8 mouse cellular contexts compared by ENCODE assay signal in the genomic region with DNA sequence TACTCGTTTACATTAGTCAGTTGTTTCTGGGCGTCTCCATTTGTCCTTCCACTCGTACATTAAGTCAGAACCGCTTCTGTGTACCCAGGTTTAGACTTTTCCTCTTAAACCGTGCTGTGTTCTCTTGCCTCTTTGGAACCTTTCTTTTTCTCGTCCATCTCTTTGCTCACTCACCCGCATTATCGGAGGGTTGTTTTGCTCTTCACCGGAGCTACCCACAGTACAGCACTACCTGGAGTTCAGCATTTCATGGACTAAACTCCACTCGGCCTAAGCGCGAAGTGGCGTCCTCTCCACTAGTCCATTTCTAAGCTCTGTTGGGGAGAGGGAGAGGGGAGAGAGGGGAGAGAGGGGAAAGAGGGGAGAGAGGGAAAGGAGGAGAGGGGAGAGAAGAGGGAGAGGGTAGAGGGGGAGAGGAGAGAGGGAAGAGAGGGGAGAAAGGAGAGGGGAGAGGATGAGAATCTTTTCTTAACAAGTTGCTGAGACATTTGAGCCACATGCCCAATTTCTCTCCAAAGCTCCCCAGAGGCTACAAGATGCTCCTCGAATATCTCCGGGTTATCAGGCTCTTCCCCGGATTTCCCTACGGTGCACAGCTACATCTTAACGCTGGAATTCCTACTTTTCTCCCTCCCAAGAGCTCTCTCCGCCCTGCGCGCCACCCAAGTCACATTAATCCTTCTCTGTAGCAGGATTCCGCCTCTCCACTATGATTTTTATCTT. TPM values are rescaled to one million over a fixed set of nuclear protein-coding genes. Genes with fewer than 3 reads are reported as not detected.
A peak's percentile ranks its signal among the peaks of the same experiment; 100 is the strongest.
DNase-seq lines count a peak whose midpoint lies in the region; ATAC-seq and TF ChIP-seq lines count a peak whose summit lies in the region.

No protein-coding gene starts in this region.

- peak overlapping the region; percentile 39 for H3K4me2 ChIP-seq in lung, postnatal 0 days (replicated peaks; ENCODE audit: low read depth, low read length)
- peak overlapping the region; percentile 54 for H3K4me2 ChIP-seq in forebrain, embryonic 14.5 days (ENCODE audit: low read length)
- H3K4me2 ChIP-seq in liver, embryonic 14.5 days (ENCODE audit: low read depth) = peak overlapping the region; percentile 87
- peak overlapping the region; percentile 51 for H3K4me2 ChIP-seq in stomach, postnatal 0 days (replicated peaks; ENCODE audit: low read depth)

- TF ChIP-seq EP300 in lung, postnatal 0 days (IDR thresholded peaks at IDR 0.05) = no peak
- no peak for TF ChIP-seq EP300 in liver, embryonic 14.5 days (IDR thresholded peaks at IDR 0.05; ENCODE audit: low read depth)
- TF ChIP-seq EP300 in stomach, postnatal 0 days (optimal IDR thresholded peaks at IDR 0.05) = no peak

- H3K4me1 ChIP-seq in lung, postnatal 0 days (ENCODE audit: insufficient read depth, low read depth, low read length) = no peaks in the 10 kb centered on the region
- H3K4me1 ChIP-seq in forebrain, embryonic 14.5 days (ENCODE audit: control insufficient read depth, insufficient read depth, low read length) = peaks cover 3% of the 10 kb centered on the region; the same call in 1 of the 2 replicates
- peaks cover 0 to 6% of the 10 kb centered on the region in 2 experiments; a peak in 1 of 4 replicates for H3K4me1 ChIP-seq in liver, embryonic 14.5 days (replicated peaks; ENCODE audit: control insufficient read depth in 2 of 2, insufficient read depth in 2 of 2, low read length in 1 of 2)
- H3K4me1 ChIP-seq in stomach, postnatal 0 days (replicated peaks; ENCODE audit: control insufficient read depth, insufficient read depth) = no peaks in the 10 kb centered on the region

- H3K9ac ChIP-seq in lung, postnatal 0 days (replicated peaks; ENCODE audit: low read depth) = no peak overlapping the region
- H3K9ac ChIP-seq in forebrain, embryonic 14.5 days (ENCODE audit: low read length) = peak overlapping the region; percentile 1; the same call in 1 of the 2 replicates
- peak overlapping the region; percentile 44 for H3K9ac ChIP-seq in liver, embryonic 14.5 days (replicated peaks)
- peak overlapping the region; percentile 35; the same call in 1 of the 2 replicates for H3K9ac ChIP-seq in stomach, postnatal 0 days (ENCODE audit: low read length)

- no peaks in the 10 kb centered on the region for H3K9me3 ChIP-seq in lung, postnatal 0 days (ENCODE audit: low read length)
- no peaks in the 10 kb centered on the region for H3K9me3 ChIP-seq in forebrain, embryonic 14.5 days (replicated peaks; ENCODE audit: control insufficient read depth, low read length)
- no peaks in the 10 kb centered on the region for H3K9me3 ChIP-seq in liver, embryonic 14.5 days (ENCODE audit: control insufficient read depth, low read length)
- no peaks in the 10 kb centered on the region for H3K9me3 ChIP-seq in stomach, postnatal 0 days (ENCODE audit: control insufficient read depth, low read length)

- WGBS in lung, postnatal 0 days = under 1% methylated on average over 22 of the region's 22 CpGs
- under 1% methylated on average over 22 of the region's 22 CpGs for WGBS in forebrain, embryonic 14.5 days
- 1% methylated on average over 22 of the region's 22 CpGs for WGBS in liver, embryonic 14.5 days (ENCODE audit: insufficient replicate concordance)
- WGBS in stomach, postnatal 0 days = 1% methylated on average over 22 of the region's 22 CpGs

- no peak for TF ChIP-seq CTCF in lung, postnatal 0 days (IDR thresholded peaks at IDR 0.05)
- TF ChIP-seq CTCF in liver, embryonic 14.5 days (IDR thresholded peaks at IDR 0.05; ENCODE audit: low read depth) = no peak
- TF ChIP-seq CTCF in stomach, postnatal 0 days (IDR thresholded peaks at IDR 0.05; ENCODE audit: low read depth) = no peak

- peak overlapping the region; percentile 19 for H3K4me3 ChIP-seq in lung, postnatal 0 days (ENCODE audit: low read depth, low read length)
- peak overlapping the region; percentile 35 for H3K4me3 ChIP-seq in forebrain, embryonic 14.5 days (ENCODE audit: low read depth, low read length)
- H3K4me3 ChIP-seq in liver, embryonic 14.5 days (ENCODE audit: insufficient read depth in 1 of 2, low read depth in 2 of 2, low read length in 2 of 2) = peak overlapping the region; percentile 62 to 82
- peak overlapping the region; percentile 42 for H3K4me3 ChIP-seq in stomach, postnatal 0 days (ENCODE audit: low read depth, low read length)

- ATAC-seq in lung, postnatal 0 days = no peak
- ATAC-seq in forebrain, embryonic 14.5 days = peak; percentile 54; the same call in 1 of the 2 replicates
- peak; percentile 17; the same call in 1 of the 2 replicates for ATAC-seq in liver, embryonic 14.5 days (ENCODE audit: insufficient read depth)
- no peak for ATAC-seq in stomach, postnatal 0 days (ENCODE audit: low FRiP score, low TSS enrichment)

- no peaks in the 10 kb centered on the region for H3K27me3 ChIP-seq in lung, postnatal 0 days (replicated peaks; ENCODE audit: insufficient read depth, low read length)
- H3K27me3 ChIP-seq in forebrain, embryonic 14.5 days (replicated peaks; ENCODE audit: control insufficient read depth, insufficient read depth, low read length) = 0 out of 2 replicates have a peak, but pooled peaks cover 7% of the 10 kb centered on the region
- no peaks in the 10 kb centered on the region; the same call in 1 of the 2 replicates for H3K27me3 ChIP-seq in liver, embryonic 14.5 days (ENCODE audit: control insufficient read depth, insufficient read depth, low read length)
- no peaks in the 10 kb centered on the region for H3K27me3 ChIP-seq in stomach, postnatal 0 days (ENCODE audit: control insufficient read depth, insufficient read depth, low read length)

- no peaks in the 10 kb centered on the region for H3K36me3 ChIP-seq in lung, postnatal 0 days (ENCODE audit: insufficient read depth, low read length)
- no peaks in the 10 kb centered on the region for H3K36me3 ChIP-seq in forebrain, embryonic 14.5 days (ENCODE audit: control insufficient read depth, insufficient read depth, low read length)
- no peaks in the 10 kb centered on the region for H3K36me3 ChIP-seq in liver, embryonic 14.5 days (replicated peaks; ENCODE audit: control insufficient read depth, insufficient read depth, low read depth)
- H3K36me3 ChIP-seq in stomach, postnatal 0 days (ENCODE audit: control insufficient read depth, insufficient read depth, low read length) = no peaks in the 10 kb centered on the region

- no peak overlapping the region for H3K27ac ChIP-seq in lung, postnatal 0 days (ENCODE audit: low read length)
- H3K27ac ChIP-seq in forebrain, embryonic 14.5 days (ENCODE audit: low read depth, low read length) = no peak overlapping the region
- H3K27ac ChIP-seq in liver, embryonic 14.5 days = no peak overlapping the region
- H3K27ac ChIP-seq in stomach, postnatal 0 days (replicated peaks) = no peak overlapping the region

- DNase-seq in lung, postnatal 0 days (ENCODE audit: low spot score) = no peak
- DNase-seq in lung, postnatal 14 days = no peak
- DNase-seq in forebrain, embryonic 14.5 days (ENCODE audit: low spot score) = no peak
- no peak for DNase-seq in liver, embryonic 14.5 days (ENCODE audit: low read depth in 3 of 3, low spot score in 3 of 3)
- no peak for DNase-seq in stomach, postnatal 0 days (ENCODE audit: low spot score)
- DNase-seq in spleen, adult 18-20 months = no peak
- no peak for DNase-seq in layer of hippocampus, adult 11-12 months (ENCODE audit: low spot score)
- DNase-seq in frontal cortex, adult 2 months (ENCODE audit: extremely low spot score in 1 of 2, low spot score in 1 of 2) = no peak

RNA-seq across cellular contexts. Expression of a gene that starts 52.5 kb away (rescaled TPM):
- polyA plus RNA-seq in lung, postnatal 0 days (2015; fragmentation: Nextera tagmentation; extraction: Ambion mirVana) = not detected in 2 replicates
- not detected in 2 replicates for polyA plus RNA-seq in forebrain, embryonic 14.5 days (2014; fragmentation: Nextera tagmentation; extraction: Ambion mirVana)
- polyA plus RNA-seq in liver, embryonic 14.5 days (2012; rRNA removed) = not detected in 2 replicates
- not detected in 2 replicates for polyA plus RNA-seq in liver, embryonic 14.5 days (2014; fragmentation: Nextera tagmentation; extraction: Ambion mirVana)
- polyA plus RNA-seq in stomach, postnatal 0 days (2015; fragmentation: Nextera tagmentation; extraction: Ambion mirVana) = not detected in 2 replicates
- not detected in 2 replicates for polyA plus RNA-seq in frontal cortex, adult 2 months (2012; rRNA removed)

Comparison
In these comparisons a context has a peak if more than half of its experiments do, and no peak if none do; other contexts are left out.
1. ATAC-seq: peak in forebrain, embryonic 14.5 days (single experiment) and liver, embryonic 14.5 days (single experiment); none in lung, postnatal 0 days (single experiment) and stomach, postnatal 0 days (single experiment).
2. H3K4me3 ChIP-seq: peak in every context shown above with its lines; median percentile 72 in liver, embryonic 14.5 days; 42 in stomach, postnatal 0 days; 35 in forebrain, embryonic 14.5 days; 19 in lung, postnatal 0 days.
3. Peak in every context shown above with its lines, with median percentiles within 50 percentile points of each other: H3K4me2 ChIP-seq.